Mouse (Mus musculus) limb, embryonic 14.5 days (tissue): ENCODE data around the gene Ptchd1. TPM values are rescaled to one million over a fixed set of nuclear protein-coding genes. Genes with fewer than 3 reads are reported as not detected.

Source experiments
- ATAC-seq: fragments of 200-750 bp; cut with Nextera tagmentation; 2 replicates; pipeline ENCODE4 v1.8.0; 2017; ENCODE audit warnings: low read depth, moderate number of reproducible peaks, moderate TSS enrichment; ENCODE audit not compliant: low FRiP score
- DNase-seq: peaks from one replicate; pipeline ENCODE4 v3.0.0-alpha.2; 2015; ENCODE audit warnings: low spot score
- H3K27ac ChIP-seq: fragments of 300-500 bp; sonication (generic); replicated peaks from 2 replicates; pipeline ENCODE4 v1.5.1; 2014; ENCODE audit warnings: low read depth, mild to moderate bottlenecking, low read length, moderate library complexity, mixed read lengths
- H3K27me3 ChIP-seq: fragments of 300-500 bp; sonication (generic); 2 replicates; pipeline ENCODE4 v1.6.1; 2014; ENCODE audit warnings: low read length, mixed read lengths; ENCODE audit not compliant: control insufficient read depth, insufficient read depth
- H3K36me3 ChIP-seq: fragments of 300-500 bp; sonication (generic); 2 replicates; pipeline ENCODE4 v1.6.1; 2014; ENCODE audit warnings: mild to moderate bottlenecking, low read length, moderate library complexity, mixed read lengths; ENCODE audit not compliant: control insufficient read depth, insufficient read depth
- H3K4me1 ChIP-seq: fragments of 300-500 bp; sonication (generic); 2 replicates; pipeline ENCODE4 v1.6.1; 2014; ENCODE audit warnings: antibody characterized with exemption, low read length, mixed read lengths; ENCODE audit not compliant: control insufficient read depth, insufficient read depth
- H3K4me2 ChIP-seq: fragments of 300-500 bp; sonication (generic); replicated peaks from 2 replicates; pipeline ENCODE4 v1.6.1; 2014; ENCODE audit warnings: low read depth, mild to moderate bottlenecking, low read length, moderate library complexity; ENCODE audit not compliant: severe bottlenecking
- H3K4me3 ChIP-seq: fragments of 300-500 bp; sonication (generic); replicated peaks from 2 replicates; pipeline ENCODE4 v1.5.1; 2014; ENCODE audit warnings: low read length
- H3K9ac ChIP-seq: fragments of 300-500 bp; sonication (generic); 2 replicates; pipeline ENCODE4 v1.6.1; 2014; ENCODE audit warnings: mild to moderate bottlenecking, low read depth, low read length, moderate library complexity; ENCODE audit not compliant: severe bottlenecking
- H3K9me3 ChIP-seq: fragments of 300-500 bp; sonication (generic); 2 replicates; pipeline ENCODE4 v1.6.1; 2016; ENCODE audit warnings: low read length; ENCODE audit not compliant: control insufficient read depth
- POLR2A ChIP-seq: fragments of 200-500 bp; IDR thresholded peaks from 2 replicates; pipeline ENCODE4 v1.8.0; 2012; ENCODE audit warnings: inconsistent platforms, mild to moderate bottlenecking, moderate library complexity, borderline replicate concordance; ENCODE audit not compliant: insufficient read depth, insufficient read length; ENCODE audit errors: extremely low read depth
- WGBS: fragments of 180-500 bp; shearing (Covaris S2); extraction: QIAGEN DNeasy Blood & Tissue Kit; methylation state at CpG from one replicate; pipeline ENCODE4 v1.1.7; 2014; 5-methylcytosine and 5-hydroxymethylcytosine counted together
- polyA plus RNA-seq, 2 experiments: library from polyadenylated mRNA; depleted of rRNA in 1 of 2; stranded (reverse) in 1 of 2; unstranded in 1 of 2; fragments of >200 nt; fragmentation: Nextera tagmentation in 1 of 2; extraction: Ambion mirVana in 1 of 2; gene quantifications; 2 replicates each; pipeline versions ENCODE4 v1.2.1 to v1.2.3; 2012 to 2014

Gene Ptchd1
- polyA plus RNA-seq, 2 experiments = 0.85 to 2.3 TPM

DNA sequence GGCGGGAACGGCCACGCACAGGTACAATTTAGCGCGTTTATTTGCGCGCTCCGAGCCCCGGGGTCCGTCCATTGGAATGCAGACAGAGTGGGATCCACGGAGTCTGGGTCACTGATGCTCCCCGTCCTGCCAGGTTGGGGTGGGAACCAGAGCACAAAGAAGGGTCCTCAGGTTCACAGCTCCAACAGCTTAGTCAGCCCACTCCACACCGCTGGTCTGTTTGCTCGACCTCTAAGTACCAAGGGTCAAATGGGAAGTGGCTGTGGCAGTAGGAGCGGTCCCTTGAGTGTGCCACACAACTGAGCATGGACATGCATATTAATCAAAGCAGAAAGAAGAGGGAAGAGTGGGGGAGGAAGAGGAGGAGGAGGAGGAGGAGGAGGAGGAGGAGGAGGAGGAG is 1.3 kb upstream of the Ptchd1 start:
- Histone ChIP-seq H3K9ac (no peak overlapping the region), H3K9me3 (no peaks in the 10 kb centered on the region), H3K4me1 (no peaks in the 10 kb centered on the region), H3K4me2 (peak overlapping the region; percentile 84), H3K27ac (no peak overlapping the region), H3K27me3 (peaks cover 48% of the 10 kb centered on the region), H3K36me3 (no peaks in the 10 kb centered on the region), H3K4me3 (peak overlapping the region; percentile 43)
- no peak for TF ChIP-seq POLR2A
- no peak for DNase-seq
- ATAC-seq = no peak
- WGBS = 14% methylated on average over 14 of the region's 15 CpGs

DNA sequence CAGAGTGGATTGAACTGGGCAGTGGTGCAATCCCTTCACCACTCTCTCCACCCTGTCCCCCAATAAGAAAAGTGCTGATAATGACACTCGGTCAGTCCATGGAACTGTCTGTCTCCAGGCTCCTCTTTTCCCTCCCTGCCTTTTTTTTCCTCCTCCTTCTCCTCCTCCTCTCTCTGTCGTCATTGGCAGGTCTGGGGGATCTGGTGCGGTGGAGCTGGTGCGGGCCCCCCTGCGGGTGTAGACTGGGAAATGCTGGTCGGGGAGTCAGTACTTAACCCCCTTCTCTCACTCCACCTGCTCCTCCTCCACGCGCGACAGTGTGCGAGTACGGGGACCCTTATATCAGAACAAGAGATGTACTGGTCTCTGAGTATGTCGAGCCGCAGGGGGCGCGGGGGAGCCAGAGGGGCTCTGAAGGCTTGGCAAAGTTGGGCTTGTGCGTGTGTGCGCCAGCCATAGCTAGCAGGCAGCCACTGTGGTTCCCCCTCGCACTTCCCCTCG is 777 bp upstream of the Ptchd1 start, which contains the start of gene Gm15155:
Gene Gm15155 (plus strand): TSS at position 401 of the 501 bp plus-strand sequence.
- Histone ChIP-seq H3K4me1 (no peaks in the 10 kb centered on the region), H3K9ac (0 out of 2 replicates have a peak within 1 kb of the TSS, but pooled peaks have one; percentile 16), H3K9me3 (no peaks in the 10 kb centered on the region), H3K27ac (no peak within 1 kb of the TSS), H3K36me3 (no peaks in the 10 kb centered on the region), H3K27me3 (peaks cover 48% of the 10 kb centered on the region), H3K4me3 (peak within 1 kb of the TSS; percentile 43), H3K4me2 (peak within 1 kb of the TSS; percentile 84)
- DNase-seq = no peak
- WGBS = 20% methylated on average over 17 of the region's 19 CpGs
- TF ChIP-seq POLR2A = no peak
- ATAC-seq = no peak

GRCm38 (mm10) chrX:155622961-155623599 is 534 bp downstream of the Ptchd1 start:
- no peak overlapping the region for H3K27ac ChIP-seq
- peak overlapping the region; percentile 16; the same call in 1 of the 2 replicates for H3K9ac ChIP-seq
- H3K9me3 ChIP-seq = no peaks in the 10 kb centered on the region
- DNase-seq (no peak), ATAC-seq (0 out of 2 replicates have a peak, but pooled peaks have one; percentile 26)
- peaks cover 48% of the 10 kb centered on the region for H3K27me3 ChIP-seq
- H3K36me3 ChIP-seq = no peaks in the 10 kb centered on the region
- H3K4me2 ChIP-seq = peak overlapping the region; percentile 84
- no peaks in the 10 kb centered on the region for H3K4me1 ChIP-seq
- 27% methylated on average over 15 of the region's 69 CpGs for WGBS
- peak overlapping the region; percentile 43 for H3K4me3 ChIP-seq
- TF ChIP-seq POLR2A = no peak

DNA sequence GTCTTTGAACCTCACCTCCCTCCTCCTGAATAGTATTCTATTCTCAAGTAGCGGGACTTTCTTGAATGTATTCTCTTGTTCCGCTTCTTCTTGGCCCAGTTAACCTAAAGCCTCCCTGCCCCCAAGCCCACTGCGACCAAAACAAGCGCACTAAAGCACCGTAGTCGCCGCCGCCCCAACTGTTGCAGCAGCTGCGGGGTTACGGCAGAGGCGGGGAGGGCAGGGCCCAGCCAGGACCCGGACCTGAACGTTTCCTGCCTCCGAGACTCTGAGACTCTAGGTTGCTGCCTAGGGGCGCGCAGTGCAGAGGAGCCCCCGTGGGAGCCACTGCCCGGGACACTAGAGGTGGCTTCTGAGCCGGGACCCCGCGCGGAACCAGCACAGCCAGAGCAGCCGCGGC is 1.1 kb downstream of the Ptchd1 start:
- H3K4me3 ChIP-seq = peak overlapping the region; percentile 43
- peaks cover 48% of the 10 kb centered on the region for H3K27me3 ChIP-seq
- H3K9ac ChIP-seq = peak overlapping the region; percentile 16; the same call in 1 of the 2 replicates
- H3K9me3 ChIP-seq = no peaks in the 10 kb centered on the region
- no peak for TF ChIP-seq POLR2A
- H3K4me2 ChIP-seq = peak overlapping the region; percentile 84
- no peaks in the 10 kb centered on the region for H3K36me3 ChIP-seq
- no peak overlapping the region for H3K27ac ChIP-seq
- ATAC-seq = no peak
- DNase-seq = no peak
- no peaks in the 10 kb centered on the region for H3K4me1 ChIP-seq
- WGBS = 25% methylated on average over 24 of the region's 24 CpGs

GRCm38 (mm10) chrX:155601196-155601595 is 22.4 kb downstream of the Ptchd1 start:
- no peak for TF ChIP-seq POLR2A

More at GRCm38 (mm10) chrX:155601196-155601595, 22.4 kb downstream of the Ptchd1 start:
- no peak for DNase-seq
- WGBS = 81% methylated on average over 2 of the region's 2 CpGs
- Histone ChIP-seq H3K9ac (no peak overlapping the region), H3K27me3 (no peaks in the 10 kb centered on the region), H3K4me2 (no peak overlapping the region), H3K4me1 (no peaks in the 10 kb centered on the region), H3K9me3 (no peaks in the 10 kb centered on the region), H3K36me3 (no peaks in the 10 kb centered on the region), H3K27ac (no peak overlapping the region), H3K4me3 (no peak overlapping the region)
- ATAC-seq = no peak
